Mouse (Mus musculus): ENCODE measurements around the gene Foxo1.
A peak's percentile ranks its signal among the peaks of the same experiment; 100 is the strongest.

The Foxo1 gene

GRCm38 (mm10) chr3:52369881-52370428, 101.8 kb downstream of the Foxo1 start:
- DNase-seq: no peak

- no peak for DNase-seq
Observed at GRCm38 (mm10) chr3:52376974-52377373, 108.8 kb downstream of the Foxo1 start.

- DNase-seq: no peak
Observed at GRCm38 (mm10) chr3:52383351-52383750, 115.2 kb downstream of the Foxo1 start.

GRCm38 (mm10) chr3:52386343-52386742, 118.2 kb downstream of the Foxo1 start:
- no peak for DNase-seq

GRCm38 (mm10) chr3:52390321-52390720, 122.2 kb downstream of the Foxo1 start:
- no peak for DNase-seq

GRCm38 (mm10) chr3:52390766-52391665, 122.9 kb downstream of the Foxo1 start:
- peak; percentile 45 for DNase-seq

GRCm38 (mm10) chr3:52391897-52392296, 123.8 kb downstream of the Foxo1 start:
- peak; percentile 96 for DNase-seq

- no peak for DNase-seq
Observed at GRCm38 (mm10) chr3:52392521-52392920, 124.4 kb downstream of the Foxo1 start.

GRCm38 (mm10) chr3:52393171-52393570, 125.0 kb downstream of the Foxo1 start:
- no peak for DNase-seq

- DNase-seq: no peak
Observed at GRCm38 (mm10) chr3:52396121-52396731, 128.1 kb downstream of the Foxo1 start.

- peak; percentile 88 for DNase-seq
Observed at GRCm38 (mm10) chr3:52396951-52397615, 128.9 kb downstream of the Foxo1 start.

GRCm38 (mm10) chr3:52397961-52398360, 129.8 kb downstream of the Foxo1 start:
- no peak for DNase-seq

GRCm38 (mm10) chr3:52400284-52401161, 132.4 kb downstream of the Foxo1 start:
- DNase-seq: no peak

GRCm38 (mm10) chr3:52401162-52401928, 133.2 kb downstream of the Foxo1 start:
- no peak for DNase-seq

All from cerebellum, adult 9-10 months (tissue).